Mouse (Mus musculus): ENCODE results near the gene Ldb2.

Gene Ldb2

DNA sequence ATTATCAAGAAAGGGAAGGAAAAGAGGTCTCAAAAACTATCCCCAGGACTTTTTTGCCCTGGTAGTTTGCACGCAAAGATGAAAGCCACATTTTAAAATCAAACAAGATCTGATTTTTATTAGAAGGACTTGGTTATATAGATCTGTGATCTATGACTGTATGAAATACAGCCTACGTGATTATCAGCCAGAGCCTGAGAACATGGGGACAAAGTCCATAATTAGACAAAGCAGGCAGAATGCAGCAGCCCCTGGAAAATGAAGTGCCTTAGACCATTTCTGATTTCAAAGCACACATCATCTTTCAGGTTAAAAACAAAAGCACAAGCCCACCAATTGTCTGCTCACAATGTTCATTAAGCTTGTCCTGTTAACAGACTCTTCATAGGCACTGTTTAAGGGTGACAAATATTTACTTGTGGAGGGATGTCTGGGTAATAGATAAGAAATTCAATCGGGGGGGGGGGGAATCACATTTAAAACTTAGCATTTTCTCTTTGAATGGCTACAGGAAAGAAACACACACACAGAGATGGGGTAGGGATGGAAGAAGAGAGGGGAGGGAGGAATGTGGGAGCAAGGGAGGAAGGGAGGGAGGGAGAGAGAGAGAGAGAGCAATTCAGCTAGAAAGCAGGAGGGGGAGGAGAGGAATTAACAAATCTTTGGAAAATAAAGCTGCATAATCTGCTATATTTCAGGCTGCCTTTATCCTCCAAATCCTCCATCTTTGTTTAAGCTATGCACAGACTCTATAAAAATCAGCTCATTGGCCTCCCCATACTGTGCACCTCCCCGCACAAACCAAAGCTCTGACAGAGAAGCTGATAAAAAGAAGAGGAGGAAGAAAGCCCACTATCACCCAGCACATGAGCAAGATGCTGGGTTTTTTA lies 153.3 kb downstream of the Ldb2 start:
- DNase-seq (ENCODE audit: low spot score in 2 of 2): no peak

DNA sequence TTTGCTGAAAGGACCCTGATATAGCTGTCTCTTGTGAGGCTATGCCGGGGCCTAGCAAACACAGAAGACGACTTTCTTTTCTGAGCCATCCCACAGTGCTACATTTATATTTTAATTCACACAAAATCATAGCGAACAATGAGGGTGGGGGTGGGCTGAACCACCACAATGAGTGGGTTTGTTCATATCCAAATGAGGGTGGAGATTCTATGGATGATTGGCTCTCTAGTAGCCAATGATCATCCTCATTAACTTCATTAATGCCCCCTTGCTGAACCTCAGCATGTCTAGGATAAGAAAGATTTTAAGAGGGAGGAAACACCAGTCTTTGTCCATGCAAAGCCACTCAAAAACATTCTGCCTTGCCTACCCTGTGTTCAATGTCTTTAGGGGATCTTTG lies 156.4 kb downstream of the Ldb2 start:
- no peak for DNase-seq (ENCODE audit: low spot score in 2 of 2)

DNA sequence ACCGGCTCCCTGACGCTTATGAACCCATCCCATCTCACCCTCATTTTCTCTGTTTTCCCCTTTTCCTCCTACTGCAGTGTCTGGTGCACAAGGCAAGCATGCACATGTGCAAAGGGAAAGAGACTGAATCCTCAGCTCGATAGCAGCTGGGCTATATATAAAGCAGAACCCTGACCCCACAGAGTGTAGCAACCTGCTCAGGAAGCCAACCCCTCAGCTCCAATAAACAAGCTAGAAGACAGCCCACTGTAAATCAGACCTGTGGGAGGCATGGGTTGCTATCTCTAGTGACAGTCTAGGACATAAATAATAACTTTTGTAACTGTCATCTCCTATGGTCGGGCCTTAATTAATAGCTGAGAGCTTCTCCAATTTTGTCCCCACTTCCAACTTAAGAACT lies 158.4 kb downstream of the Ldb2 start:
- no peak for DNase-seq (ENCODE audit: low spot score in 2 of 2)

- no peak for DNase-seq (ENCODE audit: low spot score in 2 of 2)
Measured at GRCm38 (mm10) chr5:44635546-44635945, 163.9 kb downstream of the Ldb2 start.

DNA sequence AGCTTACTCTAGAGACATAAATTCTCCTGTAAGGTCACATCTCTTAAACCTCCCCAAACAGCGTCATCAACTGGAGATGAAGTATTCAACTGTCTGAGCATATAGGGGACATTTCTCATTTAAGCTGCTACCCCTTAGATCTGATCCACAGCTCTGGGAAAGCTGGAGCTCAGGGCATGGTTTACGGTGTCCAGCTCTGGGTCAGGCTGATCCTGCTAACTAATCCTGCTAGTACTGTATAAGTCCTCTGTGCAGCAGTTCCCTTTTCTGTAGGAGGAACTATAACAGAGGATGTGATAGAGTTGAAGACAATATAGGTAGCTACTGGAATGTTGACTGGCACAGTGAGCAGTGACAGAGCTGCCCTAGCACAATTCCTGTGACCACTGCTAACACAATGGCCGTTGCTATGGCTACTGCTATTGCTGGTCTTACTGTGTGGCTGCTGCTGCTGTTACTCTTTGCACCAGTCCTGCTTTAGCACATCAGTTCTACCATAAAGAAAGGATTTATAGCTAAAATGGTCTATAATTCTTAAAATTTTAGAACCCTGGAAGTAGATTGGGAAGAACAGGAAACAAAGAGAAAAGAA lies 170.3 kb downstream of the Ldb2 start:
- DNase-seq (ENCODE audit: low spot score in 2 of 2): no peak

DNA sequence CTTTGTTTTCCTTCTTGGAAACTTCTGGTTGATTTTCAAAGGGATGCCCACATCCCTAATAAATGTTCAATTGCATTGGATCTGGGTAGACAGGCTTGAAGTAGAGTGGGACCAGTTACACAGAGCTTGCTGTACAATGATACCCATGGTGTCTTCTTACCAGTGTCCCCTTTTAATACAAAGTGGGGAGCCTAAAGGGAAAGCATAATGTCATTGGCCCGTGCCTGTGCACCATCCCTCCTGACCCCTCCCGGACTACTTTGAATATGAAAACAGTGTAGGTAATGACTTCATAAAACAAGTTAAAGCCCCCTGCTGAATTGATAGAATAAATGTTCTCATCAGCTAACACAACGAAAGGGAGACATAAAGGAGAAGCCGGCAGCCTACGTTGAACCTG lies 172.0 kb downstream of the Ldb2 start:
- DNase-seq (ENCODE audit: low spot score in 2 of 2): no peak

- DNase-seq (ENCODE audit: low spot score in 2 of 2): no peak
Measured at GRCm38 (mm10) chr5:44626885-44627284, 172.6 kb downstream of the Ldb2 start.

- no peak for DNase-seq (ENCODE audit: low spot score in 2 of 2)
Measured at GRCm38 (mm10) chr5:44626114-44626513, 173.4 kb downstream of the Ldb2 start.

GRCm38 (mm10) chr5:44615677-44616076 lies 183.8 kb downstream of the Ldb2 start:
- DNase-seq (ENCODE audit: low spot score in 2 of 2): no peak

DNA sequence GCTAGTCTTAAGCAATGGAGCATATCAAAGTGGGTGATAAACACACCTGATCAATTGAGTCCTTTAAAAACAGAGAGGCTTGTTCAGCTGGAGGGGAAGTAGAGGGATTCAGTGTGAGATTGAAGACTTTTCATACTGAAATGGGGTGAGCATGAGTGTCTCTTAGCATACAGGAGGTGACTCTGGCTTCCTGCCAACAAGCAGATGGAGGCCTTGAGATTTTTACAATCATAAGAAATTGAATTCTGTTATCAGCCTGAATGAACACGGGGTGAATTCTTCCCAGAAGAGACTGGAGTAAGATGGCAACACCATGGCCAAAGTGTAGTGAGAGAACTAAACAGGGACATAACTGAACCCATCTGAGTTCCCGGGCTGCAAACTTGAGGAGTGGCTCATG lies 190.6 kb downstream of the Ldb2 start:
- no peak for DNase-seq (ENCODE audit: low spot score in 2 of 2)

GRCm38 (mm10) chr5:44601340-44601739 lies 198.1 kb downstream of the Ldb2 start:
- no peak for DNase-seq (ENCODE audit: low spot score in 2 of 2)

DNA sequence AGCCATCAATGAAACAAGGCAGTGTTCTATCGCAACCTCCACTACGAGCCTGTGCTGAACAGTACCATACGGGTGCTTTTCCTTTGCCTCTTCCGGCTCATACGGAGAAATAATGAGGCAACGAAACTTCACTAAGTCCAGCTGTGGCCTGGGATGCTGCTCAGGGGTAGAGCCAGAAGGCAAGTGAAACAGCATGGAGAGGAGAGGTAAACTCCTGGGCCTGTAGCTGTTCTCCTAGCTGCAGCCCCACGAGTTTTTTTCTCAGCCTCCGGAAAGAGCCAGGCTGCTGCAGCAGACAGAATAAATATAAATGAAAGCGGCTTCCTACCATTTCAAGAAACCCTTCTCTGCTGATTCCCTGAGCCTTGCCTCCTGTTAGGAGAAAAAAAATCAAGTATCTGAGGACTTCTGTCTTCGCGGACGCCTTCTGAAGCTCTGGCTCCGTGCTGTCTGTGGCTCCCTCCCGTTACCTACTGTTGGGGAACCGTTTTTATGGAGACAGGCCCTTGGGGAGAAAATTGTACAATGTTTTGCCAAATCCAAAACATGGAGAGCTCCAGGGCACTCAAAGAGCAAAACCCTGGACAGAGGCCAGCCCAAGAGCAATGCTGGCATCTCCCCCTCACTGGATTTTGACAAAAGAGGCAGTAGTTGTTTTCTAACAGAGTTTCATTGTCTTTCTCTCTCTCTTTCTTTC lies 205.8 kb downstream of the Ldb2 start:
- peak; percentile 39 to 44 for DNase-seq (ENCODE audit: low spot score in 2 of 2)

GRCm38 (mm10) chr5:44590750-44591149 lies 208.7 kb downstream of the Ldb2 start:
- DNase-seq (ENCODE audit: low spot score in 2 of 2): no peak

- no peak for DNase-seq (ENCODE audit: low spot score in 2 of 2)
Measured at GRCm38 (mm10) chr5:44589318-44589717, 210.2 kb downstream of the Ldb2 start.

DNA sequence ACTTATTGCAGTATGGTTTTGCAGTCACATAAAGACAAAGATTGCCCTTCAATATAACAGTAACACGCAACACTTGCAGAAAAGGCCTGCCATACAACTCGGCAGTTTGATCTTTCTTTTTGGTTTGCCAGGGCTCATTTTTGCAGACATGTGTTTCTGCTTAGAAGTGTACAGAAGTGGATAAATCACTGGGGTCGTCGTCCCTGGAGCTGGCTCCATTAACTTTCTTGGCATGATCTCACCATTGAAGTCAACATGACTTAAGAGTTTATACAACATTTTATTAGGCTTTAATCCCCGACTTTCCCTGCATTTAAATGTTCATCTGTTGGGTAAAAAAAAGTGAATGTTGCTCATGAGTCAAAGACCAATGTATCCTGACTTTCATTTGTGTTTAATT lies 212.9 kb downstream of the Ldb2 start:
- no peak for DNase-seq (ENCODE audit: low spot score in 2 of 2)

DNA sequence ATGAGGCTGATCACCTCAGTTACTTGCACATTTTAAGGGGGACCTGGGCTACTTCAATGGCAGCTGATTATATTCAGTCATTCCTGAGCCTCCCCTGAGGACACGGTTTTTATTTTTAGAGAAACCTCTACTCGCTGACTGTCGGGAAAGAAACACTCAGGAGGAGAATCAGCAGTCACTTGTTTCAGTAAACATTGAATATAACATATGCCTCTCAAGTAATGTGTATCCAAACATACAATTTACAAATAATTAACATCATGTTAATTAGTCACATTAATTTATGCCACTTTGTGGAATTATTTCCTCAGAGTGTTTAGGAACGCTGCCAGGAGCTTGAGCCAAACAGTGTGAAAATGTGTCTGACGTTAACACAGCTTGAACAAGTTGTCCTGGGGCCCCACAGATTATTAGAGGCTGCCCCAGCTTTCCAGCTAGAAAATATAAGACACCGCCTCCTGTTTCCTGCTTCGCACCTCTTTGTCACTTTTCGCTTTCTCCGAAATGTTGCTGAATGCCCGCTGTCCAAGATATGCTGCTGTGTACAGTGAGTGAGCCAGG lies 219.5 kb downstream of the Ldb2 start:
- DNase-seq (ENCODE audit: low spot score in 2 of 2): no peak

- DNase-seq (ENCODE audit: low spot score in 2 of 2): no peak
Measured at GRCm38 (mm10) chr5:44576682-44577349, 222.7 kb downstream of the Ldb2 start.

- no peak for DNase-seq (ENCODE audit: low spot score in 2 of 2)
Measured at GRCm38 (mm10) chr5:44574681-44575080, 224.8 kb downstream of the Ldb2 start.

DNA sequence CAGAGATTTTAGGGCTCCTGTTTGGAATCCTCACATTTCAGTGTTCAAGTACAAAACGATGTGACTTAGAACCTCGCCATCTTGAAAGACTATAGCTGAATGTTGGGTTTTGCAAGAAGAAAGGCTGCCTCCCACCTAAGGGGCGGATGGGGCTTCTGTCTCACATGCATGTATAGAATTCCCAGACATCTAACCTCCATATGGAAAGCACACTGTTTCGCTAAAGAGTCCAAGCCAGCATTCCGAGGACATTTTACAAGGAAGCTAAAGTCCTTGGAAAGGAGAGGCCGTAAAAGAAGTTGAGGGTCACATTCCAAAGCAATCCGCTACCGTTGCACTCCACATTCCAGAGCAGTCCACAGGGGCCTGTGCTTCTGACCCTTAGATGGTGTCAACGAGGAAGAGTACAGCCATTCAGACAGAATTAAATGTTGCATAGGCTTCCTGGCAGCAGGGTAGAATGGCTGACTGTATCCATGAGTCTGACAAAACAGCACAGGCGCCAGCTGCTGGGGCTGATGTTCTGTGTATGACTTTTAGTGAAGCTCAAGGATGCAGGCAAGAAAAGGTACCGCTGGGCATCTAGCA lies 245.6 kb downstream of the Ldb2 start:
- no peak for DNase-seq (ENCODE audit: low spot score in 2 of 2)

DNA sequence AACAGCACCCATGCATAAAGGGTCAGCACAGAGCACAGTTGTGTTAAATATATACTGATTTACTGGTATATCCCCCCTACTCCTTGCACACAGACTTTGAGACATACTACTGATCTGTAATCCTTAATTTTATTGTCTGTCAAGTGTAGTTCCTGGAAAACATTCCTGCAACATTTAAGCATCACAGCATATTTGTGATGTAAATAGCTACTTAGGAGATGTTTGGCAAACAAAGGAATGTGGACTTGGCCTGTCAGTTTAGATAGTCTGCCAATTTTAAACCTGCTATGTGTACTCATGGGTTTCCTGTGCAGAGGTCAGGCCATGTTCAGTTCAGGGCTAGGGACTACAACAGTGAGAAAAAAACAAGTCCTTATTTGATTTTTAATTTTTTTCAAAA lies 246.3 kb downstream of the Ldb2 start:
- no peak for DNase-seq (ENCODE audit: low spot score in 2 of 2)

GRCm38 (mm10) chr5:44552121-44552520 lies 247.4 kb downstream of the Ldb2 start:
- no peak for DNase-seq (ENCODE audit: low spot score in 2 of 2)

GRCm38 (mm10) chr5:44548468-44548867 lies 251.0 kb downstream of the Ldb2 start:
- DNase-seq (ENCODE audit: low spot score in 2 of 2): no peak

Measured in frontal cortex, postnatal 36 days (tissue).